Mouse (Mus musculus) heart, adult 2 months (tissue): ENCODE measurements around the gene Vstm4.

ENCODE experiments used
- CTCF ChIP-seq: fragments of 200-600 bp; IDR thresholded peaks from 2 replicates; pipeline ENCODE4 v1.8.1; 2022; ENCODE audit warnings: antibody characterized with exemption, mild to moderate bottlenecking, moderate library complexity
- POLR2A ChIP-seq: fragments of 200-500 bp; IDR thresholded peaks from 2 replicates; pipeline ENCODE4 v1.6.1; 2011; ENCODE audit warnings: mild to moderate bottlenecking, low read depth, low read length, control low read depth; ENCODE audit not compliant: insufficient read depth

DNA sequence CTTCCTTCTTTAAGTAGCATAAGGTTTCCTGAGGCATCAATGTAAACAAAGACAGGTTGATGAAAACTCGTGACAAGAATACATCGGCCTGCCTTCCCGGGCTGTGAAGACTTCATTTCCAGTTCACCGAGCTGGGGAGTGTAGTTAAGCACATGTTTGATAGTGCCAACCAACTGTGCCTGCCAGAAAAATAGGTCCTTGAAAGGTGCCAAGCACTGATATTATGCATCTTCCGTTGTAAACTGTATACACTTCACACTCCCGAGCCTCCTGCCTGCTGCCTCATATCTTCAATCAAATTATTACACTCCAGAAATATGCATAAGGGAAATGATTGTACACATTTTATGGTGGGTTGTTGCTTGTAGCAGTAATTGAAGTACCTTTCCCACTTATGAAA, 77.5 kb downstream of the Vstm4 start:
- no peak for TF ChIP-seq POLR2A
- TF ChIP-seq CTCF: no peak
